Mouse (Mus musculus) limb, embryonic 14.5 days (tissue): Measurements from ENCODE around the gene Mcm10. TPM values are rescaled to one million over a fixed set of nuclear protein-coding genes. Genes with fewer than 3 reads are reported as not detected.

ENCODE experiments used
- ATAC-seq: fragments of 200-750 bp; cut with Nextera tagmentation; 2 replicates; pipeline ENCODE4 v1.8.0; 2017; ENCODE audit warnings: low read depth, moderate number of reproducible peaks, moderate TSS enrichment; ENCODE audit not compliant: low FRiP score
- DNase-seq: peaks from one replicate; pipeline ENCODE4 v3.0.0-alpha.2; 2015; ENCODE audit warnings: low spot score
- H3K27ac ChIP-seq: fragments of 300-500 bp; sonication (generic); replicated peaks from 2 replicates; pipeline ENCODE4 v1.5.1; 2014; ENCODE audit warnings: low read depth, mild to moderate bottlenecking, low read length, moderate library complexity, mixed read lengths
- H3K27me3 ChIP-seq: fragments of 300-500 bp; sonication (generic); 2 replicates; pipeline ENCODE4 v1.6.1; 2014; ENCODE audit warnings: low read length, mixed read lengths; ENCODE audit not compliant: control insufficient read depth, insufficient read depth
- H3K36me3 ChIP-seq: fragments of 300-500 bp; sonication (generic); 2 replicates; pipeline ENCODE4 v1.6.1; 2014; ENCODE audit warnings: mild to moderate bottlenecking, low read length, moderate library complexity, mixed read lengths; ENCODE audit not compliant: control insufficient read depth, insufficient read depth
- H3K4me1 ChIP-seq: fragments of 300-500 bp; sonication (generic); 2 replicates; pipeline ENCODE4 v1.6.1; 2014; ENCODE audit warnings: antibody characterized with exemption, low read length, mixed read lengths; ENCODE audit not compliant: control insufficient read depth, insufficient read depth
- H3K4me2 ChIP-seq: fragments of 300-500 bp; sonication (generic); replicated peaks from 2 replicates; pipeline ENCODE4 v1.6.1; 2014; ENCODE audit warnings: low read depth, mild to moderate bottlenecking, low read length, moderate library complexity; ENCODE audit not compliant: severe bottlenecking
- H3K4me3 ChIP-seq: fragments of 300-500 bp; sonication (generic); replicated peaks from 2 replicates; pipeline ENCODE4 v1.5.1; 2014; ENCODE audit warnings: low read length
- H3K9ac ChIP-seq: fragments of 300-500 bp; sonication (generic); 2 replicates; pipeline ENCODE4 v1.6.1; 2014; ENCODE audit warnings: mild to moderate bottlenecking, low read depth, low read length, moderate library complexity; ENCODE audit not compliant: severe bottlenecking
- H3K9me3 ChIP-seq: fragments of 300-500 bp; sonication (generic); 2 replicates; pipeline ENCODE4 v1.6.1; 2016; ENCODE audit warnings: low read length; ENCODE audit not compliant: control insufficient read depth
- POLR2A ChIP-seq: fragments of 200-500 bp; IDR thresholded peaks from 2 replicates; pipeline ENCODE4 v1.8.0; 2012; ENCODE audit warnings: inconsistent platforms, mild to moderate bottlenecking, moderate library complexity, borderline replicate concordance; ENCODE audit not compliant: insufficient read depth, insufficient read length; ENCODE audit errors: extremely low read depth
- WGBS: fragments of 180-500 bp; shearing (Covaris S2); extraction: QIAGEN DNeasy Blood & Tissue Kit; methylation state at CpG from one replicate; pipeline ENCODE4 v1.1.7; 2014; 5-methylcytosine and 5-hydroxymethylcytosine counted together
- polyA plus RNA-seq, 2 experiments: library from polyadenylated mRNA; depleted of rRNA in 1 of 2; stranded (reverse) in 1 of 2; unstranded in 1 of 2; fragments of >200 nt; fragmentation: Nextera tagmentation in 1 of 2; extraction: Ambion mirVana in 1 of 2; gene quantifications; 2 replicates each; pipeline versions ENCODE4 v1.2.1 to v1.2.3; 2012 to 2014

Gene Mcm10
- polyA plus RNA-seq, 2 experiments, result 22.2 to 25.5 TPM

GRCm38 (mm10) chr2:5031215-5031614 lies 18.6 kb upstream of the Mcm10 start:
- Histone ChIP-seq H3K36me3 (no peaks in the 10 kb centered on the region), H3K4me2 (no peak overlapping the region), H3K4me3 (no peak overlapping the region), H3K9me3 (no peaks in the 10 kb centered on the region), H3K4me1 (no peaks in the 10 kb centered on the region), H3K27me3 (no peaks in the 10 kb centered on the region), H3K9ac (no peak overlapping the region), H3K27ac (no peak overlapping the region)
- TF ChIP-seq POLR2A, result no peak
- ATAC-seq, result no peak
- DNase-seq, result no peak
- WGBS, result 72% methylated on average over 7 of the region's 7 CpGs

DNA sequence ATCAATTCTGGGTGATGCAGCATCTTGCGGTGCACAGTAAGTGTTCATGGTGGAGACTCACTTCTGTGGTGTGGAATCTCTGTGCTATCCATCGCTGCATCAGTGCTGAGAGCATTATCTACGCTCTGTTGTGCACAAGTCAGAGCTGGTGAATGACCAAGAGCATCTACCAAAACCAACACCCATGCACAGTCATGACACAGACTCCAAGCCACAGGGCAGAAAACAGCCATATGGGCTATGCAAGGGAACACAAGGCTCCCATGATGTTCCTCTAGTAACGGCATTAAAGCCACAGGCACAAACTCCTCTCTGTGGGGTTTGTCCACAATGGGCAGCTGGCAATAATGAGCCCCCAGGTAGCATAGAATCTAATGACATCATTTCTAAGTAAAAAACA lies 17.2 kb upstream of the Mcm10 start:
- Histone ChIP-seq H3K9me3 (no peaks in the 10 kb centered on the region), H3K27ac (no peak overlapping the region), H3K4me2 (no peak overlapping the region), H3K27me3 (no peaks in the 10 kb centered on the region), H3K36me3 (no peaks in the 10 kb centered on the region), H3K4me3 (no peak overlapping the region), H3K9ac (no peak overlapping the region), H3K4me1 (no peaks in the 10 kb centered on the region)
- ATAC-seq (no peak), DNase-seq (no peak)
- WGBS, result 90% methylated on average over 4 of the region's 4 CpGs
- TF ChIP-seq POLR2A, result no peak

GRCm38 (mm10) chr2:5028047-5028446 lies 15.5 kb upstream of the Mcm10 start:
- no peak for TF ChIP-seq POLR2A
- Histone ChIP-seq H3K4me1 (no peaks in the 10 kb centered on the region), H3K27me3 (no peaks in the 10 kb centered on the region), H3K4me3 (no peak overlapping the region), H3K36me3 (no peaks in the 10 kb centered on the region), H3K9me3 (no peaks in the 10 kb centered on the region), H3K27ac (no peak overlapping the region), H3K4me2 (no peak overlapping the region), H3K9ac (no peak overlapping the region)
- DNase-seq (no peak), ATAC-seq (no peak)
- WGBS, result 85% methylated on average over 7 of the region's 7 CpGs

DNA sequence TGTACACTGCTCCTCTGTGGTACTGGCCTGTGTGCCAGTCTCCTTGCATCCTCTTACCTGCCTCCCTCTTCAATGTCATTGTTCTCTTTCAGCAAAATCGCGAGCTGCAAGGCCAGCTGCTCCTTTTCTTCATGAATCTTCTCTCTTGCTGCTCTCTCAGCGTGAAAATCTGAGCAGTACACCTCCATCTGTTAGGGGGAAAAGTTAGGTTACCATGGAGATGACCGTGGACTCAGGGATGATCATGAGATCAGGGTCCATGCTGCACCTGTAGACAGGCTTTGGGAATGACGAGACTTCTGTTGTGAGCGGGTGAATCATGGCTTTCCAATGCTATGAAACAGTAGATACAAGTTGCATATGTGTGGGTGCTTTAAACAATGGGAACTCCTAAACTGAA lies 14.5 kb upstream of the Mcm10 start:
- H3K27me3 ChIP-seq, result no peaks in the 10 kb centered on the region
- no peak overlapping the region for H3K4me3 ChIP-seq
- 78% methylated on average over 6 of the region's 6 CpGs for WGBS
- no peak for ATAC-seq
- no peaks in the 10 kb centered on the region for H3K36me3 ChIP-seq
- no peak overlapping the region for H3K27ac ChIP-seq
- no peak overlapping the region for H3K4me2 ChIP-seq
- no peaks in the 10 kb centered on the region for H3K4me1 ChIP-seq
- no peak for TF ChIP-seq POLR2A
- no peak overlapping the region for H3K9ac ChIP-seq
- H3K9me3 ChIP-seq, result no peaks in the 10 kb centered on the region
- no peak for DNase-seq

GRCm38 (mm10) chr2:5025162-5025733 lies 12.7 kb upstream of the Mcm10 start:
- no peak overlapping the region for H3K4me3 ChIP-seq
- no peak overlapping the region for H3K4me2 ChIP-seq
- H3K9ac ChIP-seq, result no peak overlapping the region
- DNase-seq, result no peak
- H3K4me1 ChIP-seq, result no peaks in the 10 kb centered on the region
- no peak for ATAC-seq
- no peaks in the 10 kb centered on the region for H3K36me3 ChIP-seq
- WGBS, result 47% methylated on average over 3 of the region's 4 CpGs
- H3K27ac ChIP-seq, result no peak overlapping the region
- H3K27me3 ChIP-seq, result no peaks in the 10 kb centered on the region
- TF ChIP-seq POLR2A, result no peak
- no peaks in the 10 kb centered on the region for H3K9me3 ChIP-seq
